Mouse (Mus musculus) adrenal gland, postnatal 14 days (tissue): Measurements from ENCODE around the gene Car4. TPM values are rescaled to one million over a fixed set of nuclear protein-coding genes. Genes with fewer than 3 reads are reported as not detected.

Experiments
- DNase-seq: peaks from one replicate; pipeline ENCODE4 v3.0.0; 2021; ENCODE audit warnings: mixed read lengths
- total RNA-seq: library from RNA; stranded (reverse); gene quantifications from 2 replicates; pipeline ENCODE4 v1.2.3, GENCODE M21; 2021

Car4 gene
- total RNA-seq, 1 experiment from 2014 or later: 44.1 TPM

- DNase-seq: no peak
Observed at GRCm38 (mm10) chr11:84958271-84958630, 665 bp downstream of the Car4 start.

GRCm38 (mm10) chr11:84959181-84959580, 1.6 kb downstream of the Car4 start:
- no peak for DNase-seq

- DNase-seq: peak; percentile 50
Observed at GRCm38 (mm10) chr11:84959701-84960181, 2.2 kb downstream of the Car4 start.

- no peak for DNase-seq
Observed at GRCm38 (mm10) chr11:84960291-84960690, 2.7 kb downstream of the Car4 start.

GRCm38 (mm10) chr11:84960780-84961179, 3.2 kb downstream of the Car4 start:
- DNase-seq: no peak

- DNase-seq: no peak
Observed at GRCm38 (mm10) chr11:84961571-84961970, 4.0 kb downstream of the Car4 start.

- DNase-seq: no peak
Observed at GRCm38 (mm10) chr11:84962536-84962935, 5.0 kb downstream of the Car4 start.

- no peak for DNase-seq
Observed at GRCm38 (mm10) chr11:84963556-84963955, 6.0 kb downstream of the Car4 start.

- DNase-seq: no peak
Observed at GRCm38 (mm10) chr11:84966696-84967095, 9.1 kb downstream of the Car4 start.

- no peak for DNase-seq
Observed at GRCm38 (mm10) chr11:84967113-84967512, 9.5 kb downstream of the Car4 start.

- DNase-seq: no peak
Observed at GRCm38 (mm10) chr11:84968309-84968708, 10.7 kb downstream of the Car4 start.

GRCm38 (mm10) chr11:84968775-84969174, 11.2 kb downstream of the Car4 start:
- peak; percentile 18 for DNase-seq

- peak; percentile 88 for DNase-seq
Observed at GRCm38 (mm10) chr11:84972067-84972466, 14.5 kb downstream of the Car4 start.

- DNase-seq: no peak
Observed at GRCm38 (mm10) chr11:84973661-84974060, 16.1 kb downstream of the Car4 start.

GRCm38 (mm10) chr11:84974582-84974981, 17.0 kb downstream of the Car4 start:
- DNase-seq: no peak

GRCm38 (mm10) chr11:84976706-84977105, 19.1 kb downstream of the Car4 start:
- no peak for DNase-seq

GRCm38 (mm10) chr11:84977385-84977952, 19.9 kb downstream of the Car4 start:
- DNase-seq: no peak

- DNase-seq: peak; percentile 57
Observed at GRCm38 (mm10) chr11:84978113-84978512, 20.5 kb downstream of the Car4 start.

GRCm38 (mm10) chr11:84979351-84979750, 21.8 kb downstream of the Car4 start:
- no peak for DNase-seq

GRCm38 (mm10) chr11:84980697-84981096, 23.1 kb downstream of the Car4 start:
- no peak for DNase-seq

GRCm38 (mm10) chr11:84985421-84985820, 27.8 kb downstream of the Car4 start:
- DNase-seq: no peak

- no peak for DNase-seq
Observed at GRCm38 (mm10) chr11:84988341-84988919, 30.8 kb downstream of the Car4 start.

GRCm38 (mm10) chr11:84992996-84993395, 35.4 kb downstream of the Car4 start:
- DNase-seq: no peak

GRCm38 (mm10) chr11:84995241-84995640, 37.7 kb downstream of the Car4 start:
- no peak for DNase-seq
